Mouse (Mus musculus) liver, adult 2 months (tissue): ENCODE results near the gene Ak1. TPM values are rescaled to one million over a fixed set of nuclear protein-coding genes. Genes with fewer than 3 reads are reported as not detected.

Experiments used
- DNase-seq: peaks from one replicate; pipeline ENCODE4 v3.0.0-alpha.2; 2011; ENCODE audit warnings: low read depth, low spot score; ENCODE audit errors: extremely low read depth
- H3K27ac ChIP-seq: fragments of 200-500 bp; replicated peaks from 2 replicates; pipeline ENCODE4 v1.5.1; 2012; ENCODE audit warnings: low read depth, mild to moderate bottlenecking, control low read depth, inconsistent platforms, low read length; ENCODE audit not compliant: insufficient read depth
- H3K27me3 ChIP-seq: fragments of 200-500 bp; 2 replicates; pipeline ENCODE4 v1.6.1; 2012; ENCODE audit warnings: mild to moderate bottlenecking, moderate library complexity, low read length, inconsistent platforms; ENCODE audit not compliant: control insufficient read depth, insufficient read depth
- H3K36me3 ChIP-seq: fragments of 200-500 bp; 2 replicates; pipeline ENCODE4 v1.6.1; 2012; ENCODE audit warnings: low read length, inconsistent platforms; ENCODE audit not compliant: control insufficient read depth, insufficient read depth
- H3K4me1 ChIP-seq: fragments of 200-500 bp; 2 replicates; pipeline ENCODE4 v1.6.1; 2011; ENCODE audit warnings: low read length; ENCODE audit not compliant: control insufficient read depth, insufficient read depth
- H3K4me3 ChIP-seq: fragments of 200-500 bp; 2 replicates; pipeline ENCODE4 v1.5.1; 2011; ENCODE audit warnings: low read depth, mild to moderate bottlenecking, control low read depth, low read length, moderate library complexity; ENCODE audit not compliant: insufficient read depth
- H3K79me2 ChIP-seq: fragments of 200-500 bp; 2 replicates; pipeline ENCODE4 v1.6.1; 2012; ENCODE audit warnings: inconsistent platforms, mild to moderate bottlenecking, low read length, moderate library complexity; ENCODE audit not compliant: control insufficient read depth, insufficient read depth
- H3K9ac ChIP-seq: fragments of 200-500 bp; 2 replicates; pipeline ENCODE4 v1.6.1; 2012; ENCODE audit warnings: low read depth, mild to moderate bottlenecking, control low read depth, inconsistent platforms, low read length
- CTCF ChIP-seq: fragments of 200-500 bp; IDR thresholded peaks from 2 replicates; pipeline ENCODE4 v1.5.1; 2011; ENCODE audit warnings: low read depth, low read length, control low read depth
- POLR2A ChIP-seq: fragments of 200-500 bp; IDR thresholded peaks from 2 replicates; pipeline ENCODE4 v1.6.1; 2011; ENCODE audit warnings: low read length, control low read depth; ENCODE audit not compliant: insufficient read depth; ENCODE audit errors: extremely low read depth
- WGBS: fragments of 180-500 bp; shearing (Covaris S2); methylation state at CpG from one replicate; pipeline ENCODE4 v1.1.7; 2018; 5-methylcytosine and 5-hydroxymethylcytosine counted together
- polyA plus RNA-seq: library from polyadenylated mRNA; depleted of rRNA; stranded (reverse); fragments of >200 nt; gene quantifications from 2 replicates; pipeline ENCODE4 v1.2.3, GENCODE M21; 2012
- total RNA-seq: library from RNA; depleted of rRNA; stranded (reverse); fragments of >200 nt; gene quantifications from 2 replicates; pipeline ENCODE4 v1.2.3, GENCODE M21; 2014

Gene Ak1
- total and polyA plus RNA-seq, 2 experiments, result 0.26 to 1.4 TPM

DNA sequence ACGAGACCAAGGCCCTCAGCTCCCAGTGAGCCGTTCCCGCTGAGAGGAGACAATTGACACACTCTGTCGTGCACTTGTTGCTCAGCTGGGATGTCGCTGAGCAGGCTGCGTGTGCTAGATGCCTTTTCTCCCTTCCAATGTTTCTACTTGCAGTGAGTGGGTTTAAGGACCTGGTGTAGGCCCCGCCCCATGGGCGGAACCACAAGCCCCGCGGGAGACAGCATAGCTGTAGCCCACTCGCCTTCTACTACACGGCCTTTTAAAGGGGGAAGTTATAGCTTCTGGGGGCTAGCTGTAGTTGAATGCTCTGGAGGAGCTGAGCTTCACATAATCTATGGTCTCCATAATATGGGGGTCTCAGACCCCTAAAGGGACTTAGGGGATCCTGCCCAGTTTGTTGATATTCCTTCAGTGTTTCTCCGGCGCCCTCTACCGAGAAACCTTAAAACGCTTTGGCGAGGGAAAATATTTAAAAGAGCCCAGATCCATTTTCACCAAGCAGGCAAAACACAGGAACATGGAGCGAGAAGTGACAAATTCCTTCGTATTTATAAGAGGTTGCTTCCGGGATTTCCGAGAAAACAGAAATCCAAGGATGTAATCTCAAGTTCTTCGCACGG lies 10.8 kb upstream of the Ak1 start:
- Histone ChIP-seq H3K79me2 (no peaks in the 10 kb centered on the region; the same call in 1 of the 2 replicates), H3K27me3 (no peaks in the 10 kb centered on the region), H3K4me1 (peaks cover 16% of the 10 kb centered on the region), H3K36me3 (peaks cover 5% of the 10 kb centered on the region; the same call in 1 of the 2 replicates), H3K9ac (peak overlapping the region; percentile 48), H3K27ac (peak overlapping the region; percentile 57), H3K4me3 (peak overlapping the region; percentile 21)
- DNase-seq, result peak; percentile 49
- WGBS, result 13% methylated on average over 23 of the region's 23 CpGs
- TF ChIP-seq CTCF, result no peak
- TF ChIP-seq POLR2A, result 0 out of 2 replicates have a peak, but pooled peaks have one; percentile 15

DNA sequence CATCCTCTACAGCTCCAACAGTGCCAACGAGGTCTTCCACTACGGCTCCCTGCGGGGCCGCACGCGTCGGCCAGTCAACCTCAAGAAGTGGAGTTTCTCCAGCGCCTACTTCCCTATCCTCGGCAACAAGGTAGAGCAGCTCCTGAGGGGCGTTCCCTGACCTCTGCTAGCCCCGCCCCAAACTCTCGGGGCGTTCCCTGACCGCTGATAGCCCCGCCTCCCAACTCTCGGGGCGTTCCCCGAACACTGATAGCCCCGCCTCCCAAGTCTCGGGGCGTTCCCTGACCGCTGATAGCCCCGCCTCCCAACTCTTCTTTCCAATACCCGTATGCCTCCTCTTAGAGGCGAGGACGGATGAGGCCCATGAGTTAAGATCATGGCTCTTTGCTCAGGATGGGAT lies 9.3 kb upstream of the Ak1 start:
- no peaks in the 10 kb centered on the region for H3K27me3 ChIP-seq
- no peak overlapping the region for H3K9ac ChIP-seq
- no peak for DNase-seq
- TF ChIP-seq CTCF (no peak), POLR2A (no peak)
- no peak overlapping the region for H3K27ac ChIP-seq
- H3K4me3 ChIP-seq, result no peak overlapping the region
- peaks cover 16% of the 10 kb centered on the region for H3K4me1 ChIP-seq
- H3K36me3 ChIP-seq, result peaks cover 15% of the 10 kb centered on the region; the same call in 1 of the 2 replicates
- 86% methylated on average over 26 of the region's 26 CpGs for WGBS
- no peaks in the 10 kb centered on the region; the same call in 1 of the 2 replicates for H3K79me2 ChIP-seq

DNA sequence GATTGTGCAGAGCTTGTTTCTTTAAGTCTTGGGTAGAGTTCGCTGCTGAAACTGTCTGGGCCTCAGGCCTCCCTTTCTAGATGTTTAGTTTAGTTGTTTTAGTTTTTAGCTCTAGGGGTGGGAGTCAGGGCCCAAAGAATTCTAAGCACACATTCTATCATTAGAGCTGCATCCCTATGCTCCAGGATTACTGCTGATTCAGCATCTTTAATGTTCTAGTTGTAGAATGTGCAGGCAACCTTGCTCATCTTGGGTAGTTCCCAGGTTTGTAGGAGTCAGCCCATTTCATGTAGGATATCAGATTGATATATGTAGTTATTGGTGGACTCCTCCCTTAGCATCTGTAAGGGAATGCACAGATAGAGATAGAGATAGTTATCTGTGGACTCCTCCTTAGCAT lies 4.4 kb upstream of the Ak1 start:
- no peaks in the 10 kb centered on the region for H3K27me3 ChIP-seq
- WGBS, result 97% methylated on average over 1 of the region's 1 CpGs
- no peaks in the 10 kb centered on the region for H3K79me2 ChIP-seq
- peaks cover 18% of the 10 kb centered on the region; the same call in 1 of the 2 replicates for H3K36me3 ChIP-seq
- no peak for DNase-seq
- H3K4me3 ChIP-seq, result no peak overlapping the region
- no peak for TF ChIP-seq CTCF
- no peak for TF ChIP-seq POLR2A
- H3K9ac ChIP-seq, result no peak overlapping the region
- 0 out of 2 replicates have a peak, but pooled peaks cover 3% of the 10 kb centered on the region for H3K4me1 ChIP-seq
- no peak overlapping the region for H3K27ac ChIP-seq

DNA sequence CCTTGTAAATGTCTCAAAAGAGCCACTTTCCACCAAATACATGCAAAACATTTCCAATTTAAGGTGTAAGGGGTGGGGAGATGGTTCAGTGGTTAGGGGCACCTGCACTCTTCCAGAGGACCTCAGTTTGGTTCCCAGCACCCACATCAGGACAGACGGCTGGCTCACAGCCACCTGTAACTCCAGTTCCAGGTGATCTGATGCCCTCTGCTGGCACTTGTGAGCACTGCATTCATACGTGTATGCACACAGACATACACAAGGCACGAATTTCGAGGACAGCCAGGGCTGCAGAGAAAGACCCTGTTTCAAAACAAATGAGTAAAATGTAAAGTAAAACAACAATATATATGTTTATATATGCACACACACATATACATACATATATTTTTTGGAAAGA lies 4.0 kb upstream of the Ak1 start:
- H3K4me1 ChIP-seq, result 0 out of 2 replicates have a peak, but pooled peaks cover 3% of the 10 kb centered on the region
- H3K79me2 ChIP-seq, result no peaks in the 10 kb centered on the region
- no peak overlapping the region for H3K4me3 ChIP-seq
- peaks cover 18% of the 10 kb centered on the region; the same call in 1 of the 2 replicates for H3K36me3 ChIP-seq
- 98% methylated on average over 4 of the region's 4 CpGs for WGBS
- no peaks in the 10 kb centered on the region for H3K27me3 ChIP-seq
- no peak overlapping the region for H3K9ac ChIP-seq
- no peak for TF ChIP-seq POLR2A
- peak; percentile 58 for TF ChIP-seq CTCF
- no peak overlapping the region for H3K27ac ChIP-seq
- DNase-seq, result no peak

DNA sequence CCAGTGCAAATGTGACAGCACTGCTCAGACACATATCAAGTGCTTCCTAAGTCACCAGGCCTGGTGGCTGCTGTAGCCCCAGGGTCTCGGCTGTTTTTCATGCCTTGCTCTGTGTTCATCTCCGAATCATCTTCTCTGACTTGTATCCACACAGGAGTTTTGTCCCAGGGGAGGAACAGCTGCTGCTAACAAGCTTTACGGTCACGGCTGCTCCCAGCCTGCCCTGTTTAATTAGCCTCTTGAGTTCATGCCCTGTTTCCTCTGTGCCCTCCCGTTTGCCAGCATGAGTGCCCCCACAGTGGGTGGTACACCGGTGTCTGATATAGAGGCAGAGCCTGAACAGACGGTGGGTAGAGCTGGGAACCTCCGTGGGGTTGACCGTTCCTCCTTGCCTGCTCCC lies 3.5 kb upstream of the Ak1 start:
- TF ChIP-seq POLR2A (no peak), CTCF (no peak)
- H3K4me3 ChIP-seq, result no peak overlapping the region
- no peak overlapping the region for H3K27ac ChIP-seq
- WGBS, result 94% methylated on average over 9 of the region's 9 CpGs
- no peaks in the 10 kb centered on the region for H3K27me3 ChIP-seq
- DNase-seq, result no peak
- H3K4me1 ChIP-seq, result 0 out of 2 replicates have a peak, but pooled peaks cover 3% of the 10 kb centered on the region
- peaks cover 18% of the 10 kb centered on the region; the same call in 1 of the 2 replicates for H3K36me3 ChIP-seq
- H3K9ac ChIP-seq, result no peak overlapping the region
- no peaks in the 10 kb centered on the region for H3K79me2 ChIP-seq
